Mouse (Mus musculus): ENCODE results near the gene Arl3. TPM values are rescaled to one million over a fixed set of nuclear protein-coding genes. Genes with fewer than 3 reads are reported as not detected.
A peak's percentile ranks its signal among the peaks of the same experiment; 100 is the strongest.

Gene Arl3
- polyA plus RNA-seq, 1 experiment from 2014 or later, result 83.7 TPM

DNA sequence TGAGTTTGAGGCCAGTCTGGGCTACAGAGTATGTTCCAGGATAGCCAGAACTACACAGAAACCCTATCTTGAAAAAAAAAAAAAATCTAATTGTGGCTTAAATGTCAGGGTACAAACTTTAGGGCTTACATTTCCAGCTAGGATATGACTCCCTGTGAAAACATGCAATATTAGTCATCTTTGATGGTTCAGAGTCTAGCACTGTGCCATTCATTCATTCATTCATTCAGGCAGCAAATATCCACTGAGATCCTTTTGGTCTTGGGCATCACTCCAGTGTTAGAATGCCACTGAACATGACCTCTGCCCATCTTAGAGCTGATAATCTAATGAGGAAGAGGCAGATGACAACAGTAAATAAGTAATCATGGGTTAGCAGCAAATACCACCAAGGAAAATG is 51.3 kb downstream of the Arl3 start:
- Histone ChIP-seq H3K4me3 (ENCODE audit: low read depth, low read length) (no peak overlapping the region), H3K4me1 (ENCODE audit: control insufficient read depth, insufficient read depth, low read length) (peaks cover 61% of the 10 kb centered on the region), H3K9me3 (ENCODE audit: control insufficient read depth, low read length) (no peaks in the 10 kb centered on the region), H3K27me3 (replicated peaks; ENCODE audit: control insufficient read depth, insufficient read depth, low read length) (no peaks in the 10 kb centered on the region), H3K4me2 (ENCODE audit: low read depth, low read length) (no peak overlapping the region), H3K9ac (ENCODE audit: low read depth, low read length) (no peak overlapping the region), H3K36me3 (ENCODE audit: control insufficient read depth, insufficient read depth, low read length) (peaks cover 5% of the 10 kb centered on the region; the same call in 1 of the 2 replicates), H3K27ac (replicated peaks; ENCODE audit: low read depth, low read length) (no peak overlapping the region)
- DNase-seq (ENCODE audit: low spot score) (no peak), ATAC-seq (ENCODE audit: low read depth) (no peak)

DNA sequence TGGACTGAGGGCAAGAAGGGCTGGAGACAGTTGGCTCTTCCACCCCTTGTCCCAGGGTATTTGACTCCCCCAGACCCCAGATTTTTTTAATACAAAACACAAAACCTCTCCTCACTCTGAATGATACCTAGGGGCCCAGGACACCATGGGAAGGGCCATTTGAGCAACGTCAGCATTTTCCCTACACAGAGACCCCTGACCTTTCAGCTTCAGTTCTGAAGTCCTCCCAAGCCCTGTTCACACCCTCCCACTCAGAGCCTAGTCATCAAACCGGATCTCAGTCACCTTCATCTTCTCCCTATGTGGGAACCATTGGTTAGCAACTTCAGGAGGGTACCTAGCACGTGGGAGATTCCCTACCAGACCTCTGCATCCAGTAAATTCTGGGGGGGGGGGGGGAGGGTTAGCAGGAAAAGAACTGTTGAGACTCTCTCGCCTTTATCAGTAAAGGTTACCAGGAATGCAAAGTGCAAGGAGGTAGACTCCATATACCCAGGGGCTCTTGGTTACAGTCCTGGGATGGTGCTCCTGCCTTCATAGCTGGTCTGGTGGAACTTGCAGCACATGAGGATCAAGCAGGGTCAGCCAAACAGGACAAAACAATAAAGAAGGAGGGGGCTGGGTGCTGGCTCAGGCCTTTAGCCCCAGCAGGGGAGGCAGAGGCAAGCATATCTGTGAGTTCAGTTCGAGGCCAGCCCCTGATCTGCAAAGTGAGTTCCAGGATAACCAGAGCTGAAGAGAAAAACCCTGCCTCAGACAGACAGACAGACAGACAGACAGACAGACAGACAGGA is 54.0 kb downstream of the Arl3 start:
- ATAC-seq (ENCODE audit: low read depth), result no peak
- peaks cover 36% of the 10 kb centered on the region for H3K4me1 ChIP-seq (ENCODE audit: control insufficient read depth, insufficient read depth, low read length)

DNA sequence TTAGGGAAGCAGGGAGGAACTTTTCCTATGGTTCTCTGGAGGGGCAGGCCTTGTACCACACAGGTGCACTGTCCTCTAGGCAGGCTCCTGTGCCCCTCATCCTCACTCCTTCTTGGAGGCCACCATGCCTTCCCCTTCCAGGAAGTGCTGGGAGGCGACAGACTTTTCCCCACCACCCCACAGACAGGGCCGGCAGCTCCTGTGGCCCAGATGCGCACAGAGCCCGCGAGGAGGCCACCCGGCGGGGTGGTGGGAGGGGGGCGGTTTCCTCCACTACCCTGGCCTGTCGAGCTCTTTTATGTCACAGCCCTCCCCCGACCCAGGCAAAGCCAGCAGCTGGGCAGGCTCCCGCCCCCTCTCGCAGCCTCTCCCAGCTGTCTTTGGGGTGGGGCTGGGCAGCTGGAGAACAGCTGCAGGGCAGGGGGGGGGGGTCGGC is 54.6 kb downstream of the Arl3 start:
- H3K9me3 ChIP-seq (ENCODE audit: control insufficient read depth, low read length), result no peaks in the 10 kb centered on the region
- peak overlapping the region; percentile 21 for H3K4me3 ChIP-seq (ENCODE audit: low read depth, low read length)
- DNase-seq (ENCODE audit: low spot score) (peak; percentile 88), ATAC-seq (ENCODE audit: low read depth) (peak; percentile 79)
- peaks cover 30% of the 10 kb centered on the region for H3K4me1 ChIP-seq (ENCODE audit: control insufficient read depth, insufficient read depth, low read length)
- peaks cover 37% of the 10 kb centered on the region for H3K36me3 ChIP-seq (ENCODE audit: control insufficient read depth, insufficient read depth, low read length)
- peak overlapping the region; percentile 48; the same call in 1 of the 2 replicates for H3K27ac ChIP-seq (replicated peaks; ENCODE audit: low read depth, low read length)
- peak overlapping the region; percentile 56 for H3K9ac ChIP-seq (ENCODE audit: low read depth, low read length)
- 2% methylated on average over 9 of the region's 13 CpGs for WGBS
- H3K27me3 ChIP-seq (replicated peaks; ENCODE audit: control insufficient read depth, insufficient read depth, low read length), result no peaks in the 10 kb centered on the region
- peak overlapping the region; percentile 54 for H3K4me2 ChIP-seq (ENCODE audit: low read depth, low read length)

More for the DNA sequence above, 54.0 kb downstream of the Arl3 start:
- 24% methylated on average over 5 of the region's 5 CpGs for WGBS
- Histone ChIP-seq H3K4me2 (ENCODE audit: low read depth, low read length) (peak overlapping the region; percentile 54), H3K9ac (ENCODE audit: low read depth, low read length) (peak overlapping the region; percentile 56), H3K36me3 (ENCODE audit: control insufficient read depth, insufficient read depth, low read length) (peaks cover 30% of the 10 kb centered on the region), H3K27me3 (replicated peaks; ENCODE audit: control insufficient read depth, insufficient read depth, low read length) (no peaks in the 10 kb centered on the region), H3K4me3 (ENCODE audit: low read depth, low read length) (no peak overlapping the region; the same call in 1 of the 2 replicates), H3K9me3 (ENCODE audit: control insufficient read depth, low read length) (no peaks in the 10 kb centered on the region), H3K27ac (replicated peaks; ENCODE audit: low read depth, low read length) (peak overlapping the region; percentile 48; the same call in 1 of the 2 replicates)
- DNase-seq (ENCODE audit: low spot score), result no peak

DNA sequence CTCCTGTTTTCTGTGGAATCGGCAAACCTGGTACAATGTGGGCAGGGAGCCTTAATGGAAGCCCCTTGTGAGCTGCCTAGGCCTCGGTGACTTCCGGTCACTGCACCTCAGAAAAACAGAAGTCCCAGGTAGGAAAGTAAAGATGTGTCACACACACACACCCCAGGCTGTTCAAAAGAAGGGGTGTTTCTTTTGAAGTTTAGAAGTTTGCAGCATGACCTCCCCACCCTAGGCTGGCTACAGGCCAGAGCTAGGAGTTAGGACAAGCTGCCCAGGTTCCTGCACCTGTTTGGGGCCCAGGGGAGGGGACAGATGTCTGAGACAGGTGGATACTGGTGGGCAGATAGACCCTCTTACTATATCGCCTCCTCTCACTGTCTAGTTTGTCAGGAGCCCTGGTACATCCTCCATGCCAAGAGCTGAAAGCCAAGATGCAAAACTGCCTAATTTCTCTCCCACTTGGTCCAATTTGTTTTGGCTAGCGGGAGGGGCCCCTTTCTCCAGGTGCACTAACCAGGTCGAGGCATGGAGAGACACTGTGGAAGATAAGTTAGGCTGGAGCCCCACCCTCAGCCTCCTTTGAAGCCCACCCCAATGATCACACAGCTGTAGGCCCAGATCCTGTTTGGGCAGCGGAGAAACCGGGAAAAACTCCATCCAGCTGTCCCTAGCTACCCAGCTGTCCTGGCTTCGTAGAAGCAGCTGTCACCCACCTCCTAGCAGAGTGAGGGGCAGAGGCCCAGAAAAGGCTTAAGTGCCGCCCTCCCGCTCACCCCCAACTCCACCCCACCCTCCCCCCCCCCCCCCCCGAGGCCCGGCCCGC is 55.3 kb downstream of the Arl3 start:
- Histone ChIP-seq H3K4me1 (ENCODE audit: control insufficient read depth, insufficient read depth, low read length) (peaks cover 25% of the 10 kb centered on the region), H3K27ac (replicated peaks; ENCODE audit: low read depth, low read length) (peak overlapping the region; percentile 48), H3K4me3 (ENCODE audit: low read depth, low read length) (peak overlapping the region; percentile 21; the same call in 1 of the 2 replicates), H3K27me3 (replicated peaks; ENCODE audit: control insufficient read depth, insufficient read depth, low read length) (no peaks in the 10 kb centered on the region), H3K9ac (ENCODE audit: low read depth, low read length) (peak overlapping the region; percentile 19; the same call in 1 of the 2 replicates), H3K4me2 (ENCODE audit: low read depth, low read length) (peak overlapping the region; percentile 54), H3K36me3 (ENCODE audit: control insufficient read depth, insufficient read depth, low read length) (peaks cover 43% of the 10 kb centered on the region), H3K9me3 (ENCODE audit: control insufficient read depth, low read length) (no peaks in the 10 kb centered on the region)
- ATAC-seq (ENCODE audit: low read depth), result peak; percentile 81
- DNase-seq (ENCODE audit: low spot score), result peak; percentile 85
- 47% methylated on average over 6 of the region's 14 CpGs for WGBS

DNA sequence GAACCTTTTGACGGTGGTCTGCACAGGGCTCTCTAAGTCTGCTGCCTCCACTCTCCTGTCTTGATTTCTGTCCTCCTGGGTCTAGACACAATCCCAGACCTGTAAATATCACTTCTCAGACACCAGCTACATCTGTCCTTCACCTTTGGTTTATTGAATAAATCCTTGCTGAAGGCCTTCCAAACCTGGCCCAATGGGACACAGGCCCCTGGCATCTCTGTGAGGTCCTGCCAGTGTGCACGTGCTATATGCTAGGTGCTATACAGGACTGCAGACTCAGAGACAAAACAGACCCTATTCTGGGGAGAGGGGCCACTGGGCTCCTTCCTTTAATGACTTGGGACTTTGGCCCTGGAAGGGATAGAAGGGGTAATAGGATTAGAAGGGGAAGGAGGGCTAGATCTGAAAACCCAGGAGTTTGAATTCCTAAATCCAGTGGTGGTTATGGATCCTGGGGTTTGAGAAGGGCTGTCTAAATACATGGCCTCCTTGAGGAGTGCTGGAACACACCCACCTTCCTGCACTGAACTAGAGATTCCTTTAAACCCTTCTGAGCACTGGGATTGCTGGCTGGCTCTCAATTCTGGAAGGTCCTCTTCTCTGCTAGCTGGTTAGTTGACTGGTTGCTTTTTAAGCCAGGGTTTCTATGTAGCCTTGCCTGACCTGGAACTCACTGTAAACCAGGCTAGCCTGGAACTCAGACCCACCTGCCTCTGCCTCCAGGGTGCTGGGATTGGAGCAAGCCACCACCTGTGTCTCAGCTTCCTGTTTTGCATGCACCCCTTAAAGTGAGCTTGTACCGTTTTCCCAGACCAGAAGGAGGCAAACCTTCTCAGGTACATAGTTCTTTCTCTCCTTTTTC is 56.1 kb downstream of the Arl3 start:
- DNase-seq (ENCODE audit: low spot score) (no peak), ATAC-seq (ENCODE audit: low read depth) (no peak)
- Histone ChIP-seq H3K27ac (replicated peaks; ENCODE audit: low read depth, low read length) (peak overlapping the region; percentile 48; the same call in 1 of the 2 replicates), H3K9ac (ENCODE audit: low read depth, low read length) (no peak overlapping the region), H3K27me3 (replicated peaks; ENCODE audit: control insufficient read depth, insufficient read depth, low read length) (no peaks in the 10 kb centered on the region), H3K4me2 (ENCODE audit: low read depth, low read length) (no peak overlapping the region), H3K9me3 (ENCODE audit: control insufficient read depth, low read length) (no peaks in the 10 kb centered on the region), H3K36me3 (ENCODE audit: control insufficient read depth, insufficient read depth, low read length) (peaks cover 51% of the 10 kb centered on the region), H3K4me1 (ENCODE audit: control insufficient read depth, insufficient read depth, low read length) (peaks cover 20% of the 10 kb centered on the region), H3K4me3 (ENCODE audit: low read depth, low read length) (no peak overlapping the region)
- WGBS, result 52% methylated on average over 3 of the region's 3 CpGs

DNA sequence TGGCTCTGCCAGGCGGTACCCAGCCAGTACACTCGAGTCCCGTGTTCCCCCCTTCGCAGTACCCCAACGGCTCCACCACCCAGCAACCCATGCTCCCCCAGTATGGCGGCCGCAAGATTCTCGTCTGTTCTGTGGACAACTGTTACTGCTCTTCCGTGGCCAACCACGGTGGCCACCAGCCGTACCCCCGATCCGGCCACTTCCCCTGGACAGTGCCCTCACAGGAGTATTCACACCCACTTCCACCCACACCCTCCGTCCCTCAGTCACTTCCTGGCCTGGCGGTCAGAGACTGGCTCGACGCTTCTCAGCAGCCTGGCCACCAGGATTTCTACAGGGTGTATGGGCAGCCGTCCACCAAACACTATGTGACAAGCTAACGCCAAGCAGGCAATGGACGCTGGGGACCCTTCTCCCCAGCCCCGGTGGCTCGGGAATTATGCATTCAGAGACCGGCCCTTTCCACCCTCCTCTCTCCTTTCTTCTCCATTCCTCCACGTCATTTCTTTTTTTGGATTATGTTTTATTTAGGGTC is 57.6 kb downstream of the Arl3 start:
- ATAC-seq (ENCODE audit: low read depth) (no peak), DNase-seq (ENCODE audit: low spot score) (no peak)
- H3K4me2 ChIP-seq (ENCODE audit: low read depth, low read length), result no peak overlapping the region
- no peaks in the 10 kb centered on the region for H3K27me3 ChIP-seq (replicated peaks; ENCODE audit: control insufficient read depth, insufficient read depth, low read length)
- H3K9ac ChIP-seq (ENCODE audit: low read depth, low read length), result no peak overlapping the region
- H3K27ac ChIP-seq (replicated peaks; ENCODE audit: low read depth, low read length), result no peak overlapping the region
- no peak overlapping the region for H3K4me3 ChIP-seq (ENCODE audit: low read depth, low read length)
- WGBS, result 92% methylated on average over 19 of the region's 24 CpGs
- no peaks in the 10 kb centered on the region for H3K9me3 ChIP-seq (ENCODE audit: control insufficient read depth, low read length)
- H3K36me3 ChIP-seq (ENCODE audit: control insufficient read depth, insufficient read depth, low read length), result peaks cover 60% of the 10 kb centered on the region
- H3K4me1 ChIP-seq (ENCODE audit: control insufficient read depth, insufficient read depth, low read length), result peaks cover 20% of the 10 kb centered on the region

DNA sequence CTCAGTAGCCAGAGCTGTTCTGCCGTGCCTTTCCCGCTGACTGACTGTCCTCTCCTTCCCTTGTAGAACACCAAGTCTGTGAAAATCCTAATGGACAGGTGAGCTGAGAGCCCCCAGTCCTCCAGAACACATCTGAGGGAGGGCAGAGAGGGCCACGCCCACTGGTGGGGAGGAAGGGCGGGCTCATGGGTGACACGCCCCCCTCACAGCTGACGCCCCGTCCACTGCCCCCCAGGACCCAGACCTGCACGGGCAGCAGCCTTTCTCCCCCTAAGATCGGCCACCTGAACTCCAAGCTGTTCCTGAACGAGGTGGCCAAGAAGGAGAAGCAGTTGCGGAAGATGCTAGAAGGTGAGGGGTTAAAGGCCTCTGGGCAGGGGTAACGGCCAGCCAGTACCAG is 58.6 kb downstream of the Arl3 start:
- Histone ChIP-seq H3K36me3 (ENCODE audit: control insufficient read depth, insufficient read depth, low read length) (peaks cover 68% of the 10 kb centered on the region), H3K27me3 (replicated peaks; ENCODE audit: control insufficient read depth, insufficient read depth, low read length) (no peaks in the 10 kb centered on the region), H3K9ac (ENCODE audit: low read depth, low read length) (no peak overlapping the region), H3K4me3 (ENCODE audit: low read depth, low read length) (no peak overlapping the region), H3K4me2 (ENCODE audit: low read depth, low read length) (no peak overlapping the region), H3K4me1 (ENCODE audit: control insufficient read depth, insufficient read depth, low read length) (peaks cover 20% of the 10 kb centered on the region), H3K27ac (replicated peaks; ENCODE audit: low read depth, low read length) (no peak overlapping the region), H3K9me3 (ENCODE audit: control insufficient read depth, low read length) (no peaks in the 10 kb centered on the region)
- WGBS, result 84% methylated on average over 12 of the region's 12 CpGs
- no peak for DNase-seq (ENCODE audit: low spot score)
- no peak for ATAC-seq (ENCODE audit: low read depth)

DNA sequence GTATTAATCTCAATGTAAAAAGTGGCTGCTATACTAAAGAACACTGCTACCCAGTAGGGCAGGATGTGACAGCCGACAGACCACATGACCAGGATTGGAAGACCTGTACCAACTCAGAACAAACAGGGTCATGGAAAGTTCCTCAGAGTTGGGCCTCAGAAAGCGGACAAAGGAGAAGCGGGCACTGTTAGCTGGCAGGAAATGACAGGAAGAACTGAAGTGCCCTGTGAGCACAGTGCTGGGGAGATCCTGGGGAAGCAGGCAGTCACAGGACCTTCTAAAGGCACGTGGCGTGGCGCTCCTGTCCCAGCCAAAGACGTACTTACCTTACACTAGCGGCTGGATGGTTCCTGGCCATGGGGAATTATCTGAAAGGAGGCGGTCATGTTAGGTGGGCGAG is 61.7 kb downstream of the Arl3 start:
- DNase-seq (ENCODE audit: low spot score), result no peak
- Histone ChIP-seq H3K4me1 (ENCODE audit: control insufficient read depth, insufficient read depth, low read length) (peaks cover 17% of the 10 kb centered on the region), H3K27ac (replicated peaks; ENCODE audit: low read depth, low read length) (0 out of 2 replicates have a peak overlapping the region, but pooled peaks have one; percentile 23), H3K27me3 (replicated peaks; ENCODE audit: control insufficient read depth, insufficient read depth, low read length) (no peaks in the 10 kb centered on the region), H3K4me2 (ENCODE audit: low read depth, low read length) (no peak overlapping the region), H3K9me3 (ENCODE audit: control insufficient read depth, low read length) (no peaks in the 10 kb centered on the region), H3K4me3 (ENCODE audit: low read depth, low read length) (no peak overlapping the region), H3K36me3 (ENCODE audit: control insufficient read depth, insufficient read depth, low read length) (peaks cover 89% of the 10 kb centered on the region), H3K9ac (ENCODE audit: low read depth, low read length) (no peak overlapping the region)
- no peak for ATAC-seq (ENCODE audit: low read depth)
- 85% methylated on average over 10 of the region's 10 CpGs for WGBS
